24 mouse cellular contexts compared by ENCODE assay signal in the genomic region with DNA sequence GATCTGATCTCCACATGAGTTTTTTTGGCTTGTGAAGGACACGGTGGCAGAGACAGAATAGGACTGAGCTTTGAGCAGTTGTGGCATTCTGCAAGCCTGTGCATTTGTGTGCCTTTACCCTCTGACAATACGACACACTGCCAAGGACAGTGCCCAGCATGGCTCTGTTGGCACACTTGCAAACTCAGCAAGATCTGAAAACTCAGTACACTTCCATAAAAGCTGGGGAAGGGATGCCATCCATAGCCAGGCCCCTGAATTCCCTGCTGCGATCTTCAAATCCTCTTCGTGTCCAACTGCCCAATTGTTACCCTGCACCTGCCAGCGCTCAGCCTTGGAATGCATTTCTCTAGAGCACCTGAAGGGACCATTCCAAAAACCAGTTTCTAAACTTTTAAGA. TPM values are rescaled to one million over a fixed set of nuclear protein-coding genes. Genes with fewer than 3 reads are reported as not detected.
DNase-seq lines count a peak whose midpoint lies in the region; ATAC-seq lines count a peak whose summit lies in the region.
"Had no signal": no experiment of that assay in that cellular context is flagged by ENCODE, and none has a peak within 500 bp of the region (broad histone marks: within the 10 kb centered on the region; RNA-seq: fewer than 3 reads in every experiment).

No protein-coding gene starts in this region.

- no peak overlapping the region for H3K4me2 ChIP-seq in hindbrain, embryonic 15.5 days
- no peak overlapping the region for H3K4me2 ChIP-seq in hindbrain, embryonic 14.5 days (replicated peaks)
- H3K4me2 ChIP-seq: forebrain, embryonic 13.5 days; heart, embryonic 11.5 days; hindbrain, embryonic 12.5 days; intestine, embryonic 15.5 days had no signal

- no peak overlapping the region for H3K27ac ChIP-seq in hindbrain, embryonic 15.5 days (replicated peaks)
- no peak overlapping the region for H3K27ac ChIP-seq in hindbrain, embryonic 14.5 days
- H3K27ac ChIP-seq: forebrain, embryonic 10.5 days; forebrain, embryonic 13.5 days; hindbrain, embryonic 12.5 days; intestine, embryonic 15.5 days had no signal

- no peak overlapping the region for H3K4me3 ChIP-seq in hindbrain, embryonic 15.5 days
- no peak overlapping the region for H3K4me3 ChIP-seq in hindbrain, embryonic 14.5 days (replicated peaks; ENCODE audit: low read length)
- H3K4me3 ChIP-seq: forebrain, embryonic 10.5 days; forebrain, embryonic 13.5 days; hindbrain, embryonic 12.5 days; intestine, embryonic 15.5 days had no signal

- no peaks in the 10 kb centered on the region for H3K27me3 ChIP-seq in hindbrain, embryonic 15.5 days
- no peaks in the 10 kb centered on the region for H3K27me3 ChIP-seq in hindbrain, embryonic 14.5 days (ENCODE audit: control insufficient read depth, insufficient read depth, low read length)
- H3K27me3 ChIP-seq: CH12.LX; forebrain, embryonic 13.5 days; hindbrain, embryonic 12.5 days; intestine, embryonic 15.5 days; Patski had no signal

- no peak for ATAC-seq in cerebellum, adult (ENCODE audit: insufficient number of reproducible peaks, low FRiP score, low TSS enrichment)
- 0 out of 2 replicates have a peak, but pooled peaks have one; percentile 48 for ATAC-seq in hindbrain, embryonic 15.5 days (ENCODE audit: low FRiP score, low read depth)
- ATAC-seq in hindbrain, embryonic 14.5 days (ENCODE audit: low FRiP score): no peak
- ATAC-seq: forebrain, embryonic 13.5 days; forebrain, embryonic 16.5 days; intestine, embryonic 15.5 days; Patski had no signal

- peak; percentile 16 to 74 for DNase-seq in cerebellum, postnatal 14 days
- DNase-seq in hindbrain, embryonic 14.5 days (ENCODE audit: low spot score): no peak
- peak; percentile 45 for DNase-seq in left cerebral cortex, postnatal 4 days
- no peak for DNase-seq in left cerebral cortex, postnatal 36 days (ENCODE audit: low spot score in 2 of 2)
- DNase-seq: adrenal gland, postnatal 10 days; adrenal gland, postnatal 36 days; B cell, adult 2 months; cerebellum, adult 11 months; cerebellum, postnatal 36 days; gastrocnemius, postnatal 10 days; gastrocnemius, postnatal 36 days; kidney, adult 11 months; kidney, adult 8-10 months had no signal

- H3K9me3 ChIP-seq in hindbrain, embryonic 15.5 days: no peaks in the 10 kb centered on the region
- H3K9me3 ChIP-seq in hindbrain, embryonic 14.5 days (ENCODE audit: control insufficient read depth, low read length): no peaks in the 10 kb centered on the region
- H3K9me3 ChIP-seq: forebrain, embryonic 10.5 days; forebrain, embryonic 13.5 days; G1E; hindbrain, embryonic 12.5 days; intestine, embryonic 15.5 days had no signal

- WGBS in hindbrain, embryonic 15.5 days: 77% methylated on average over 5 of the region's 5 CpGs
- 83% methylated on average over 5 of the region's 5 CpGs for WGBS in hindbrain, embryonic 14.5 days

- intact Hi-C loops in left cerebral cortex, postnatal 4 days (cut with DNase I): no loop called here
- intact Hi-C loops in left cerebral cortex, postnatal 36 days (cut with DNase I): loop anchor here (5.0 kb wide), 1 partner anchor 52 kb away; no protein-coding TSS in a partner anchor

- no peaks in the 10 kb centered on the region; the same call in 1 of the 2 replicates for H3K4me1 ChIP-seq in hindbrain, embryonic 15.5 days (replicated peaks)
- H3K4me1 ChIP-seq in hindbrain, embryonic 14.5 days (replicated peaks; ENCODE audit: control insufficient read depth, insufficient read depth, low read length): no peaks in the 10 kb centered on the region
- H3K4me1 ChIP-seq: forebrain, embryonic 10.5 days; forebrain, embryonic 13.5 days; hindbrain, embryonic 12.5 days; intestine, embryonic 15.5 days had no signal

- H3K36me3 ChIP-seq in hindbrain, embryonic 15.5 days: no peaks in the 10 kb centered on the region
- H3K36me3 ChIP-seq in hindbrain, embryonic 14.5 days (replicated peaks; ENCODE audit: control insufficient read depth, insufficient read depth): no peaks in the 10 kb centered on the region
- H3K36me3 ChIP-seq: G1E; hindbrain, embryonic 12.5 days; intestine, embryonic 15.5 days had no signal

- no peak overlapping the region for H3K9ac ChIP-seq in hindbrain, embryonic 15.5 days
- H3K9ac ChIP-seq in hindbrain, embryonic 14.5 days: no peak overlapping the region
- H3K9ac ChIP-seq: forebrain, embryonic 13.5 days; hindbrain, embryonic 12.5 days; intestine, embryonic 15.5 days had no signal

RNA-seq across cellular contexts. Expression of gene Anxa3, which starts 8.0 kb away (rescaled TPM):
- polyA plus RNA-seq in hindbrain, embryonic 15.5 days (2015; fragmentation: Nextera tagmentation; extraction: Ambion mirVana): 25.2 and 32.2 TPM in 2 replicates
- polyA plus RNA-seq in hindbrain, embryonic 14.5 days (2014; fragmentation: Nextera tagmentation; extraction: Ambion mirVana): 19.8 and 26.5 TPM in 2 replicates
- 10 to 100 TPM; 17.5 to 22.0 TPM for total RNA-seq in left cerebral cortex, postnatal 4 days (2021)
- total RNA-seq in left cerebral cortex, postnatal 36 days (2021): 10 to 100 TPM; 11.1 to 16.7 TPM
- polyA plus RNA-seq: G1E had no signal

Comparison
In these comparisons a context has a peak if more than half of its experiments do, and no peak if none do; other contexts are left out.
1. DNase-seq: peak in cerebellum, postnatal 14 days (2 of 2) and left cerebral cortex, postnatal 4 days (single experiment); none in hindbrain, embryonic 14.5 days (single experiment) and left cerebral cortex, postnatal 36 days (0 of 2).